Mouse (Mus musculus) stomach, embryonic 14.5 days (tissue): ENCODE measurements at regions not wholly inside any gene's neighbourhood (a gene's known extent, or its start where the extent isn't known, plus 50 kb on each side); places are given as distances from the start of the nearest gene placed in this dataset.

Experiments
- ATAC-seq: fragments of 200-750 bp; cut with Nextera tagmentation; 2 replicates; pipeline ENCODE4 v1.8.0; 2017; ENCODE audit warnings: low read depth, moderate TSS enrichment; ENCODE audit not compliant: insufficient number of reproducible peaks, insufficient read depth, low FRiP score
- H3K27ac ChIP-seq: fragments of 300-500 bp; sonication (generic); 2 replicates; pipeline ENCODE4 v1.5.1; 2014; ENCODE audit warnings: mild to moderate bottlenecking, low read length, moderate library complexity, mixed read lengths
- H3K27me3 ChIP-seq: fragments of 300-500 bp; sonication (generic); 2 replicates; pipeline ENCODE4 v1.6.1; 2014; ENCODE audit warnings: low read length, control low read depth, mixed read lengths; ENCODE audit not compliant: control insufficient read depth, insufficient read depth
- H3K36me3 ChIP-seq: fragments of 300-500 bp; sonication (generic); 2 replicates; pipeline ENCODE4 v1.6.1; 2014; ENCODE audit warnings: mild to moderate bottlenecking, control low read depth, low read length, moderate library complexity, mixed read lengths; ENCODE audit not compliant: control insufficient read depth, insufficient read depth
- H3K4me1 ChIP-seq: fragments of 300-500 bp; sonication (generic); 2 replicates; pipeline ENCODE4 v1.6.1; 2014; ENCODE audit warnings: low read length, control low read depth, mixed read lengths; ENCODE audit not compliant: control insufficient read depth, insufficient read depth
- H3K4me2 ChIP-seq: fragments of 300-500 bp; sonication (generic); replicated peaks from 2 replicates; pipeline ENCODE4 v1.6.1; 2014; ENCODE audit warnings: low read depth, low read length, control low read depth
- H3K4me3 ChIP-seq: fragments of 300-500 bp; sonication (generic); 2 replicates; pipeline ENCODE4 v1.5.1; 2014; ENCODE audit warnings: low read depth, low read length, control low read depth
- H3K9ac ChIP-seq: fragments of 300-500 bp; sonication (generic); replicated peaks from 2 replicates; pipeline ENCODE4 v1.6.1; 2014; ENCODE audit warnings: low read depth, mild to moderate bottlenecking, control low read depth, low read length, moderate library complexity, mixed read lengths
- H3K9me3 ChIP-seq: fragments of 300-500 bp; sonication (generic); 2 replicates; pipeline ENCODE4 v1.6.1; 2016; ENCODE audit warnings: low read depth, low read length, control low read depth; ENCODE audit not compliant: control insufficient read depth
- WGBS: fragments of 180-500 bp; shearing (Covaris S2); extraction: QIAGEN DNeasy Blood & Tissue Kit; methylation state at CpG from one replicate; pipeline ENCODE4 v1.1.7; 2014; 5-methylcytosine and 5-hydroxymethylcytosine counted together

DNA sequence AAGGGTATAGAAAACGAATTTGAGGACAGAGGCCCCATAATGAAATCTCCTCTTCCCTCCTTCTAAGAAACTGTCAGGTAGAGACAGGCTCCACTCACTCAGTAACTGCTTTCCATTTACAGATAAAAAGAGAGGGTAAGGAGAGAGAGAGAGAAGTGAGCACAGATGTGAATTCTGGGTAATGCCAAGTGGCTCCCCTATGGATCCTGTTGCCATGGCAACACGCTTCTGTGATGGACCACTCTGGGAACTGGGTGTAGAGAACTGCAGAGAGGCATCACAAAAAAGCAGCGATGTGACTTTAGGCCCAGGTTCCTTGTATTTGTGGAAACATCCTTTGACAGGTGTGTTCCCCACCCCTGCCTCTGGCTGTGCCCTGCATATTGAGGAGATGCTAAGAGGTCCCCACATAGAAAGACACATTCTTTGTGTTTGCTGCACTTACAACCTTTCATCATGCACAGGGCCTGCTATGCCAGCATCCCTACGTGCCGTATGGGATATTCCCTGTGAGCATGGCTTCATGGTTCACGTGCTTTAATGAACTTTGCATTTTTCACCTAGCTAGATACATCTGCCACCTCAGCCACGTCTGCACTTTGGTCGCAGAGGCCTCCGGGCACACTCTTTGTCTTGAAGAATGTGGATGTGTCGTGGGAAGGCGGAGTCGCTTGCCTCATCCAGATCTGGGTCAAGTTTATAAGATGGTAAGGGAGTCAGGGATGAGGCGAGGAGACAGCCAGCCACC lies 84.4 kb upstream of the Irf2bp2 start:
- Histone ChIP-seq H3K36me3 (no peaks in the 10 kb centered on the region), H3K4me3 (no peak overlapping the region), H3K9me3 (no peaks in the 10 kb centered on the region), H3K27me3 (no peaks in the 10 kb centered on the region), H3K4me2 (no peak overlapping the region), H3K4me1 (no peaks in the 10 kb centered on the region), H3K27ac (no peak overlapping the region), H3K9ac (no peak overlapping the region)
- ATAC-seq: no peak
- 77% methylated on average over 13 of the region's 13 CpGs for WGBS

- H3K27ac ChIP-seq: no peak overlapping the region
- H3K36me3 ChIP-seq: no peaks in the 10 kb centered on the region
- no peak overlapping the region for H3K9ac ChIP-seq
- no peak overlapping the region for H3K4me2 ChIP-seq
- no peaks in the 10 kb centered on the region for H3K9me3 ChIP-seq
- H3K4me3 ChIP-seq: no peak overlapping the region
- 91% methylated on average over 2 of the region's 2 CpGs for WGBS
- no peak for ATAC-seq
- H3K27me3 ChIP-seq: no peaks in the 10 kb centered on the region
- H3K4me1 ChIP-seq: no peaks in the 10 kb centered on the region
These were observed 81.4 kb upstream of the Irf2bp2 start for GRCm38 (mm10) chr8:126675153-126675552.

DNA sequence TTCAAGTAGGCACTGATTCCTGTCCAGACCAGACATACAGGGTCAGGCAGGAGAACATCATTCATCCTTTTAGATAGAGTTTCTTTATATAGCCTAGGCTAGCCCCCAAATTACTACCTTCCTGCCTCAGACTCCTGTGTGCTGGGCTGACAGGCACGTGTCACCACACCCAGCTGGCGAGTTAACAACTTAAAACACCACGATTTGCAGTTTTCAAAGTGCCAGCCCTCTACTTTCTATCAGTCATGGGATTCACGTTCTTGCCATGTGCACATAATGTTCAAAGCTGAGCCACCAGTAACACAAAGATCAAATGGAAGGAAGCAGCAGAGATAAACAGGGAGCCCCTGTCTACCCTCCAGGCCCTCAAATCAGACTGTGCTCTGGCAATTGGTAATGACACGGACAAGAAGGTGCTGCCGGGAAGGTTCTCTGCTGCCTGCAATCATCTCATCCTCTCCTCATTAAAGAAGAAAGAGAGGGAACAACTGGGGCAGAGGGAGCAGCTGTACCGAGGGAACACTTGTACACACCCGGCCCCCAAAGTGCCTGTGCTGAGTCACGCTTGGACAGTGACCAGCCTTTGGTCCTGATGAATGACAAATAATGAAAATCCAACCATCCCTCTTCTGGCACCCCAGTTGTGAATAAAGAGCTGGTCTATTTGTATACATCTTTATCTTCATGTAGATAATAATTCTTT lies 79.4 kb upstream of the Irf2bp2 start:
- H3K4me3 ChIP-seq: no peak overlapping the region
- peaks cover 6% of the 10 kb centered on the region for H3K4me1 ChIP-seq
- H3K27ac ChIP-seq: no peak overlapping the region
- no peak overlapping the region for H3K4me2 ChIP-seq
- ATAC-seq: no peak
- no peak overlapping the region for H3K9ac ChIP-seq
- no peaks in the 10 kb centered on the region for H3K9me3 ChIP-seq
- H3K36me3 ChIP-seq: no peaks in the 10 kb centered on the region
- no peaks in the 10 kb centered on the region for H3K27me3 ChIP-seq
- 72% methylated on average over 9 of the region's 9 CpGs for WGBS

- Histone ChIP-seq H3K4me3 (no peak overlapping the region), H3K9me3 (no peaks in the 10 kb centered on the region), H3K4me1 (peaks cover 22% of the 10 kb centered on the region), H3K27me3 (no peaks in the 10 kb centered on the region), H3K4me2 (no peak overlapping the region), H3K36me3 (no peaks in the 10 kb centered on the region), H3K27ac (no peak overlapping the region), H3K9ac (no peak overlapping the region)
- ATAC-seq: no peak
- 93% methylated on average over 11 of the region's 11 CpGs for WGBS
These were observed 77.8 kb upstream of the Irf2bp2 start for GRCm38 (mm10) chr8:126671594-126671993.

DNA sequence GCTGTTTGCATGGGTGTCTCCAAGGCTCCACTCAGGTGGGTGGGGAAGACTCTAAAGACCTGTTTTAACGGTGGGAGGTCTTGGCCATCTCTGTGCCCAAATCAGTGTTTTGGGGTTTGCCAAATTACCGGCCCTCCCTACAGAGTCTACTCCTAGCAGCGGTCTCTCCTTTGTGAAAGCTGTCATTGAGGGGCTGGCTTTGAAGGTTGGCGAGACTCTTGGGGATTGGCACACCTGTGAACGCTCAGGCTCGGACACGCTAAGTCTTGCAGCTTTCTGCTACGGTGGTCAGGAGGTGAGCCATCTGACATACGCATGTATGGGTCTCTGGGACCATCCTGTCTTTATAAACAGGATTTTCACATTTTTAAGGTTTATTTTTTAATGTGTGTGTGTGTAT lies 76.1 kb upstream of the Irf2bp2 start:
- no peaks in the 10 kb centered on the region for H3K36me3 ChIP-seq
- no peak overlapping the region for H3K27ac ChIP-seq

DNA sequence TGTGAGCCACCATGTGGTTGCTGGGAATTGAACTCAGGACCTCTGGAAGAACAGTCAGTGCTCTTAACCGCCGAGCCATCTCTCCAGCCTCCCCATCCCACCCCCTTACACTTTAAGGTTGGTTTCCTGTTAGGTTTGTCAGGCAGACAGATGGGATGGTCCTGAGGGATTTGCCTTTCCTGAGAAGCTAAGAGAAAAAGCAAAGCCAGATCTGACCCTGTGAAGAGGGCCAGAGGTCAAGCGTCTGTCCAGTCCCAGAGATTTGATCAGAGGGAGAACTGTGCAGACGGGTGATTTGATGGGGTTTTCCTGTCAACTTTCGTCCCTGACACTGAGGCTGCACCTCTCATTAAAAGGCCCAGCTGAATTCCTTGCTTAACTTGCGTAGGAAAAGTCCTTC lies 75.4 kb upstream of the Irf2bp2 start:
- no peak for ATAC-seq
- Histone ChIP-seq H3K9me3 (no peaks in the 10 kb centered on the region), H3K27ac (no peak overlapping the region), H3K4me1 (peaks cover 38% of the 10 kb centered on the region), H3K4me3 (no peak overlapping the region), H3K9ac (no peak overlapping the region), H3K27me3 (no peaks in the 10 kb centered on the region), H3K4me2 (no peak overlapping the region), H3K36me3 (no peaks in the 10 kb centered on the region)
- WGBS: 60% methylated on average over 6 of the region's 6 CpGs

More for the DNA sequence above, 76.1 kb upstream of the Irf2bp2 start:
- WGBS: 83% methylated on average over 9 of the region's 9 CpGs
- H3K9me3 ChIP-seq: no peaks in the 10 kb centered on the region
- no peak overlapping the region for H3K9ac ChIP-seq
- no peak overlapping the region for H3K4me2 ChIP-seq
- H3K4me1 ChIP-seq: peaks cover 31% of the 10 kb centered on the region
- no peak overlapping the region for H3K4me3 ChIP-seq
- ATAC-seq: no peak
- H3K27me3 ChIP-seq: no peaks in the 10 kb centered on the region

DNA sequence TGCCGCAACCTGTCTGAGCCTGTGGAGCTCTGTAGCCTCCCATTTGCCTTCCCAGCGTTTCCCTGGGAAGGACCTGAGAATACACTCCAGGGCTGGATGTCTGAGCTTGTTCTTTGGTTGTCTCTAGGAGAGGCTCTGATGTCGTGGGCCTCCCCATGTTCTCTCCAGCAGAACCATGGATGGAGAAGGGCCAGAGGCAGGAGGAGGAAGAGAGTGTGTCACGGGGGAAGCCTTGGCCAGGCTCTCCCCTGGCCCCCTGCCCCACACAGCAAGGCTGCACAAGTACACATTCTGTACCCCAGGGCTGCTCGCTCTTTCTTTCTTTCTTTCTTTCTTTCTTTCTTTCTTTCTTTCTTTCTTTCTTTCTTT lies 74.9 kb upstream of the Irf2bp2 start:
- no peaks in the 10 kb centered on the region for H3K9me3 ChIP-seq
- H3K36me3 ChIP-seq: no peaks in the 10 kb centered on the region
- peak overlapping the region; percentile 96 for H3K27ac ChIP-seq
- H3K9ac ChIP-seq: no peak overlapping the region
- H3K4me3 ChIP-seq: no peak overlapping the region
- 69% methylated on average over 5 of the region's 5 CpGs for WGBS
- no peaks in the 10 kb centered on the region for H3K27me3 ChIP-seq
- no peak overlapping the region for H3K4me2 ChIP-seq
- H3K4me1 ChIP-seq: peaks cover 43% of the 10 kb centered on the region
- ATAC-seq: no peak

GRCm38 (mm10) chr8:126667721-126668656 lies 74.2 kb upstream of the Irf2bp2 start:
- 71% methylated on average over 16 of the region's 16 CpGs for WGBS
- Histone ChIP-seq H3K36me3 (no peaks in the 10 kb centered on the region), H3K27me3 (no peaks in the 10 kb centered on the region), H3K9ac (no peak overlapping the region), H3K4me1 (peaks cover 50% of the 10 kb centered on the region), H3K4me3 (no peak overlapping the region), H3K27ac (peak overlapping the region; percentile 96), H3K4me2 (no peak overlapping the region), H3K9me3 (no peaks in the 10 kb centered on the region)
- no peak for ATAC-seq
